Mouse (Mus musculus): ENCODE measurements at regions not wholly inside any gene's neighbourhood (a gene's known extent, or its start where the extent isn't known, plus 50 kb on each side); places are given as distances from the start of the nearest gene placed in this dataset.

GRCm38 (mm10) chr10:46006319-46006718 is 428.7 kb downstream of the Hace1 start:
- Histone ChIP-seq H3K4me3 (ENCODE audit: low read depth, low read length) (no peak overlapping the region), H3K9me3 (replicated peaks; ENCODE audit: control insufficient read depth, low read length) (no peaks in the 10 kb centered on the region), H3K9ac (replicated peaks; ENCODE audit: low read length) (no peak overlapping the region), H3K27me3 (ENCODE audit: control insufficient read depth, insufficient read depth, low read length) (no peaks in the 10 kb centered on the region), H3K27ac (replicated peaks; ENCODE audit: low read depth, low read length) (no peak overlapping the region), H3K4me2 (ENCODE audit: low read depth, low read length) (no peak overlapping the region), H3K4me1 (ENCODE audit: control insufficient read depth, insufficient read depth, low read length) (no peaks in the 10 kb centered on the region), H3K36me3 (replicated peaks; ENCODE audit: control insufficient read depth, insufficient read depth, low read depth, low read length) (no peaks in the 10 kb centered on the region)
- ATAC-seq (replicated peaks; ENCODE audit: insufficient number of reproducible peaks, low FRiP score, low TSS enrichment, low read depth) (no peak), DNase-seq (ENCODE audit: low spot score) (no peak)
- 53% methylated on average over 2 of the region's 2 CpGs for WGBS

- ATAC-seq (replicated peaks; ENCODE audit: insufficient number of reproducible peaks, low FRiP score, low TSS enrichment, low read depth) (peak; percentile 73), DNase-seq (ENCODE audit: low spot score) (peak; percentile 79)
- Histone ChIP-seq H3K9ac (replicated peaks; ENCODE audit: low read length) (no peak overlapping the region), H3K27ac (replicated peaks; ENCODE audit: low read depth, low read length) (no peak overlapping the region), H3K9me3 (replicated peaks; ENCODE audit: control insufficient read depth, low read length) (no peaks in the 10 kb centered on the region), H3K4me1 (ENCODE audit: control insufficient read depth, insufficient read depth, low read length) (no peaks in the 10 kb centered on the region), H3K27me3 (ENCODE audit: control insufficient read depth, insufficient read depth, low read length) (no peaks in the 10 kb centered on the region), H3K36me3 (replicated peaks; ENCODE audit: control insufficient read depth, insufficient read depth, low read depth, low read length) (no peaks in the 10 kb centered on the region), H3K4me3 (ENCODE audit: low read depth, low read length) (no peak overlapping the region), H3K4me2 (ENCODE audit: low read depth, low read length) (no peak overlapping the region)
- WGBS: 30% methylated on average over 12 of the region's 12 CpGs
These were observed 434.4 kb downstream of the Hace1 start for GRCm38 (mm10) chr10:46011916-46012596.

- Histone ChIP-seq H3K9me3 (replicated peaks; ENCODE audit: control insufficient read depth, low read length) (no peaks in the 10 kb centered on the region), H3K4me2 (ENCODE audit: low read depth, low read length) (no peak overlapping the region), H3K27ac (replicated peaks; ENCODE audit: low read depth, low read length) (no peak overlapping the region), H3K4me3 (ENCODE audit: low read depth, low read length) (no peak overlapping the region), H3K36me3 (replicated peaks; ENCODE audit: control insufficient read depth, insufficient read depth, low read depth, low read length) (no peaks in the 10 kb centered on the region), H3K9ac (replicated peaks; ENCODE audit: low read length) (no peak overlapping the region), H3K4me1 (ENCODE audit: control insufficient read depth, insufficient read depth, low read length) (no peaks in the 10 kb centered on the region), H3K27me3 (ENCODE audit: control insufficient read depth, insufficient read depth, low read length) (no peaks in the 10 kb centered on the region)
- 73% methylated on average over 6 of the region's 6 CpGs for WGBS
- DNase-seq (ENCODE audit: low spot score): no peak
- no peak for ATAC-seq (replicated peaks; ENCODE audit: insufficient number of reproducible peaks, low FRiP score, low TSS enrichment, low read depth)
These were observed 435.0 kb downstream of the Hace1 start for GRCm38 (mm10) chr10:46012599-46012998.

GRCm38 (mm10) chr10:46016295-46016694 is 438.7 kb downstream of the Hace1 start:
- Histone ChIP-seq H3K27me3 (ENCODE audit: control insufficient read depth, insufficient read depth, low read length) (no peaks in the 10 kb centered on the region), H3K4me2 (ENCODE audit: low read depth, low read length) (no peak overlapping the region), H3K4me3 (ENCODE audit: low read depth, low read length) (no peak overlapping the region), H3K4me1 (ENCODE audit: control insufficient read depth, insufficient read depth, low read length) (no peaks in the 10 kb centered on the region), H3K36me3 (replicated peaks; ENCODE audit: control insufficient read depth, insufficient read depth, low read depth, low read length) (no peaks in the 10 kb centered on the region), H3K27ac (replicated peaks; ENCODE audit: low read depth, low read length) (no peak overlapping the region), H3K9me3 (replicated peaks; ENCODE audit: control insufficient read depth, low read length) (no peaks in the 10 kb centered on the region), H3K9ac (replicated peaks; ENCODE audit: low read length) (no peak overlapping the region)
- WGBS: 81% methylated on average over 5 of the region's 5 CpGs
- DNase-seq (ENCODE audit: low spot score) (no peak), ATAC-seq (replicated peaks; ENCODE audit: insufficient number of reproducible peaks, low FRiP score, low TSS enrichment, low read depth) (no peak)

GRCm38 (mm10) chr10:46045474-46046093 is 468.0 kb downstream of the Hace1 start:
- Histone ChIP-seq H3K4me1 (ENCODE audit: control insufficient read depth, insufficient read depth, low read length) (no peaks in the 10 kb centered on the region), H3K9ac (replicated peaks; ENCODE audit: low read length) (no peak overlapping the region), H3K4me2 (ENCODE audit: low read depth, low read length) (no peak overlapping the region), H3K27ac (replicated peaks; ENCODE audit: low read depth, low read length) (no peak overlapping the region), H3K27me3 (ENCODE audit: control insufficient read depth, insufficient read depth, low read length) (no peaks in the 10 kb centered on the region), H3K9me3 (replicated peaks; ENCODE audit: control insufficient read depth, low read length) (no peaks in the 10 kb centered on the region), H3K4me3 (ENCODE audit: low read depth, low read length) (no peak overlapping the region), H3K36me3 (replicated peaks; ENCODE audit: control insufficient read depth, insufficient read depth, low read depth, low read length) (no peaks in the 10 kb centered on the region)
- DNase-seq (ENCODE audit: low spot score) (no peak), ATAC-seq (replicated peaks; ENCODE audit: insufficient number of reproducible peaks, low FRiP score, low TSS enrichment, low read depth) (no peak)
- WGBS: 59% methylated on average over 6 of the region's 6 CpGs

GRCm38 (mm10) chr10:46046094-46046749 is 468.6 kb downstream of the Hace1 start:
- no peaks in the 10 kb centered on the region for H3K36me3 ChIP-seq (replicated peaks; ENCODE audit: control insufficient read depth, insufficient read depth, low read depth, low read length)
- H3K27ac ChIP-seq (replicated peaks; ENCODE audit: low read depth, low read length): no peak overlapping the region
- no peaks in the 10 kb centered on the region for H3K4me1 ChIP-seq (ENCODE audit: control insufficient read depth, insufficient read depth, low read length)
- H3K4me3 ChIP-seq (ENCODE audit: low read depth, low read length): no peak overlapping the region
- no peak for ATAC-seq (replicated peaks; ENCODE audit: insufficient number of reproducible peaks, low FRiP score, low TSS enrichment, low read depth)
- DNase-seq (ENCODE audit: low spot score): no peak
- no peaks in the 10 kb centered on the region for H3K27me3 ChIP-seq (ENCODE audit: control insufficient read depth, insufficient read depth, low read length)
- H3K9me3 ChIP-seq (replicated peaks; ENCODE audit: control insufficient read depth, low read length): no peaks in the 10 kb centered on the region
- H3K9ac ChIP-seq (replicated peaks; ENCODE audit: low read length): no peak overlapping the region
- no peak overlapping the region for H3K4me2 ChIP-seq (ENCODE audit: low read depth, low read length)

GRCm38 (mm10) chr10:46046890-46047414 is 469.3 kb downstream of the Hace1 start:
- Histone ChIP-seq H3K4me3 (ENCODE audit: low read depth, low read length) (no peak overlapping the region), H3K9ac (replicated peaks; ENCODE audit: low read length) (no peak overlapping the region), H3K27me3 (ENCODE audit: control insufficient read depth, insufficient read depth, low read length) (no peaks in the 10 kb centered on the region), H3K4me2 (ENCODE audit: low read depth, low read length) (no peak overlapping the region), H3K27ac (replicated peaks; ENCODE audit: low read depth, low read length) (no peak overlapping the region), H3K4me1 (ENCODE audit: control insufficient read depth, insufficient read depth, low read length) (no peaks in the 10 kb centered on the region), H3K9me3 (replicated peaks; ENCODE audit: control insufficient read depth, low read length) (no peaks in the 10 kb centered on the region), H3K36me3 (replicated peaks; ENCODE audit: control insufficient read depth, insufficient read depth, low read depth, low read length) (no peaks in the 10 kb centered on the region)
- 81% methylated on average over 8 of the region's 8 CpGs for WGBS
- DNase-seq (ENCODE audit: low spot score) (no peak), ATAC-seq (replicated peaks; ENCODE audit: insufficient number of reproducible peaks, low FRiP score, low TSS enrichment, low read depth) (no peak)

GRCm38 (mm10) chr10:46047591-46047990 is 470.0 kb downstream of the Hace1 start:
- Histone ChIP-seq H3K4me2 (ENCODE audit: low read depth, low read length) (no peak overlapping the region), H3K9me3 (replicated peaks; ENCODE audit: control insufficient read depth, low read length) (no peaks in the 10 kb centered on the region), H3K27ac (replicated peaks; ENCODE audit: low read depth, low read length) (no peak overlapping the region), H3K4me3 (ENCODE audit: low read depth, low read length) (no peak overlapping the region), H3K36me3 (replicated peaks; ENCODE audit: control insufficient read depth, insufficient read depth, low read depth, low read length) (no peaks in the 10 kb centered on the region), H3K27me3 (ENCODE audit: control insufficient read depth, insufficient read depth, low read length) (no peaks in the 10 kb centered on the region), H3K9ac (replicated peaks; ENCODE audit: low read length) (no peak overlapping the region), H3K4me1 (ENCODE audit: control insufficient read depth, insufficient read depth, low read length) (no peaks in the 10 kb centered on the region)
- 75% methylated on average over 4 of the region's 4 CpGs for WGBS
- DNase-seq (ENCODE audit: low spot score): no peak
- no peak for ATAC-seq (replicated peaks; ENCODE audit: insufficient number of reproducible peaks, low FRiP score, low TSS enrichment, low read depth)
